Mouse (Mus musculus) ovary, postnatal 14 days (tissue): ENCODE measurements around the gene Baiap2l2.

Source experiments
- DNase-seq: peaks from one replicate; pipeline ENCODE4 v3.0.0; 2022; ENCODE audit warnings: low spot score

Gene Baiap2l2

DNA sequence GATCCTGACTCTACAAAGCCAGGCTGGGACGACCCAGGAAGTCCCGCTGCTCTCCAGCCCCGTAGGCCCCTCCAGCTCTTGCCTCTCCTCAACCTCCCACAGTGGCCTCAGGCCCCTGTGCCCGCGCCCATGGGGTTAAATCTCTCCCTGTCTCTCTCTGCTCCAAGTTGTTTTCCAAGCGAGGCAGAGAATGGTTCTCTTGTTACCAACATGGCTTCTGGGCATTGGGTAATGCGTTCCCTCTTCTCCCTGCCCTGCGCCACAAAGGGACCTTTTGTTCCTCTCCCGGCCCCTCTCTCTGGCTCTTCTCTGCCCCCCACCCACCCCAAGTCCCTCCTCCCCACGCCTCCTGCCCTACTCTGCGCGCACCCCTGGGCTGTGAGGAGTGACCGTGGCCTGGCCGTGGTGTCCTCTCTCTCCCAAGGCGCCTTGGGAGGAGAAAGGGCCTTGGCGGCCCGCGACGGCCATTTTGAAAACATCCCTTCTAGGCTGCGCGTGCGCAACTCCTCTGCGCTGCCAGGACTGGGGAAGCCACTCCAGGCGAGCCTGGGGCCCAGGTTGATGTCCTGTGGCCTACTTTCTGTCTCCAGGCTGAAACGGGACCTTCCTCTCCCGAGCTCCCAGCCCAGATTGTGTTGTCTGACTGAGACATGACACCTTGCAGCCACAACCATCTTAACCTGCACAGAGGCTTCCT lies 72.4 kb downstream of the Baiap2l2 start:
- DNase-seq, result no peak

DNA sequence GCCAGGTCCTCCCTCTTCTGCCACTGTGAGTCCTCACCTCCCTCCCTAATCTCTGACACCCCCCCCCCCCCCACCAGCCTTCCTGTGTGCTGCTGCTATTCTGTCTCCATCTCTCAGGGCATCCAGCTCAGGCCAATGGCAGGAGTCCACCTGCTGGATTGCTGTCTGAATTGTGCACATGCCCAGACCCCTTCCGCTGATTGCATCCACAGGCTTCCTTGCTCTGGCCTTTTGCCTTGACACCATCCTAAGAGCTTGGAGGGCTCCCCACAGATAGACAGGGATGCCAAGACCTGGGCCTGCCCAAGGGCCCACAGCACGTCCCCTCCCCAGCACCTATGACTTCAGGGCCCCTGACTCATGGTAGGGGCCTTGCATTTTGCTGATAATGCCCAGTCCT lies 75.0 kb downstream of the Baiap2l2 start:
- DNase-seq, result no peak

DNA sequence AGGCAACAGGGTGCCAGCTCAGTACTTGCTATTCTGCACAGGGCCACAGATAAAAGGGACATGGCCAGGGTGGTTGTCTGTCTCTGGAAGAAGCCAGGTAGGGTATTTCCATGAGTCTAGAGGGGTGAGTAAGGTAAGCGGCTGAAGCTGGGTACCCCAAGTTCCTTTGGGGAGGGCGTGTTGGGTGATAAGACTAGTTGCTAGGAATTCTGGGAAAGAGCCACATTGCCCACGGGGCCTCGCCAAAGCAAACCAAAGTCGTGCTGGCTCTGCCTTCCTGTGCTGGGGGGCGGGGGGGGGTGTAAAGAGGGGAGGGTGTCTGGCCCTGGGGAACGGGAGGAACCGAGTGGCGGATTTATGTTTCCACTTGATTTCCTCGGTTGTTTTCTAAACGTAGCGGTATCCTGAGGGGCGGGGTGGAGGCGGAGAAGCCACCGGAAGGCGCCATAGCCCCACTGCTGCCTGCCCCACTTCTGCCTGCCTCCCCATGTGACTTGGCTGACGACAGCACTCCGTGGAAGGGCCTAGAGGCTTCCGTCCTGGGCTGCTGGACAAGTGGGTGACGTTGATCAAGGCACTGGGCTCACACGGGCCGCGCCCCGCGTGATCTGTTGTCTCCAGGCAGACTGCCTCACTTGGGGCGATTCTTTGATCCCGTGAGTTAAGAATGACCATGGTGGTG lies 76.4 kb downstream of the Baiap2l2 start:
- DNase-seq, result no peak

DNA sequence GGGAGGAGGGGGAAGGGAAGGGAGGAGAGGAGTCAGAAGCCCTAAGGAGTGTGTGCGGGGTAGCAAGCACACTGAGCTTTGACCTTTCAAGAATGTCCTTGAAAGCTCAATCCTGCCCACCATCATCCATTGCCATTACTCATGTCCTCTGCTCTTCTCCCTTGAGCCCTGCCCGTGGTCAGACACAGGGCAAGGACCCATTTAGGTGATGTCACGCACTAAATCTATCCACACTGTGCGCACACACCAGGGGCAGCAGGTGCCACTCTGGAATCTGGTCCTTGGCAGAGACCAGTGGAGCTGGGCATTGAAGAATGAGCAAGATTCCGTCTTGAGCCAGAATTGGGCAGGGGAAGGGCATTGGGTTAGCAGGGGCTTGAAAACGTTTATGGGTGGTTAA lies 77.1 kb downstream of the Baiap2l2 start:
- no peak for DNase-seq
